Mouse (Mus musculus) T-cell, adult 2 months (primary cell): ENCODE data around the gene Gm21800.
"Not testable (repeated sequence)": the region's sequence is repeated elsewhere in the genome, so short reads cannot be mapped to it uniquely, and the experiment has no call there.

ENCODE experiments used
- DNase-seq: peaks from one replicate; pipeline ENCODE4 v3.0.0; 2022; ENCODE audit warnings: low spot score

Gm21800 gene

GRCm38 (mm10) chrY:41406198-41406597, at the start of gene Gm21800:
Gene Gm21800 (plus strand): TSS chrY:41406498.
- not testable (repeated sequence) for DNase-seq
